Comparison of ENCODE assay signal across 8 mouse cellular contexts in the genomic region with DNA sequence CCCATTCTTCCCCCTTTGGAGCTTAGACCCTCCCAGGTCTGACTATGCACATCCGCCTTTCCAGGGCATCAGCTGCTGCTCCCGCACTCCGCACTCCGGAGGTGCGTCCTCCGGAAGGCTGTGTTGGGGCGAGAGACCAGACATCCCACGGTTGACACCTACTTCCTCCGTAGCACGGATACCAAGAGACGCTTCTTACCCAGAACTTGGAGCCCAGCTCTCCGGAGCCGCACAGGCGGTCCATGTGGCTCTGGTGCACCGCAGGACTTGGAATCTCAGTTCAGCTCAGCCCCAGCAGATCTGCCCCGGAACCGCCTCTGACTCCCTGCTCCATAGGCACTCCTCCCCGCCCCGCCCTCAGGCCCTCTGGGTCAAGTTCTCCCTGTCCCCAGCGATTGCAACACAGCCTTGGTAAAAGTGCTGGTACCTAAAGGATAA. TPM values are rescaled to one million over a fixed set of nuclear protein-coding genes. Genes with fewer than 3 reads are reported as not detected.
DNase-seq lines count a peak whose midpoint lies in the region; ATAC-seq and TF ChIP-seq lines count a peak whose summit lies in the region.

A gene (minus strand): TSS at position 326 of the 438 bp plus-strand sequence.

- H3K9ac ChIP-seq in heart, embryonic 11.5 days (ENCODE audit: low read depth, low read length), result peak within 1 kb of the TSS; percentile 39; the same call in 1 of the 2 replicates
- H3K9ac ChIP-seq in lung, embryonic 16.5 days (ENCODE audit: low read length), result peak within 1 kb of the TSS; percentile 58

- H3K36me3 ChIP-seq in heart, embryonic 11.5 days (ENCODE audit: control insufficient read depth, insufficient read depth, low read length), result no peaks in the 10 kb centered on the region
- H3K36me3 ChIP-seq in lung, embryonic 16.5 days (ENCODE audit: control insufficient read depth, insufficient read depth, low read length), result no peaks in the 10 kb centered on the region

- H3K27me3 ChIP-seq in heart, embryonic 11.5 days (ENCODE audit: control insufficient read depth, insufficient read depth, low read length), result peaks cover 15% of the 10 kb centered on the region
- H3K27me3 ChIP-seq in lung, embryonic 16.5 days (ENCODE audit: control insufficient read depth, insufficient read depth, low read depth, low read length), result peaks cover 4% of the 10 kb centered on the region; the same call in 1 of the 2 replicates

- DNase-seq in T-cell, adult 2 months (ENCODE audit: low spot score), result peak; percentile 56
- peak; percentile 31 for DNase-seq in embryo, embryonic 10 days (ENCODE audit: low spot score)
- peak; percentile 35 for DNase-seq in kidney, adult 9 months
- DNase-seq in frontal cortex, postnatal 10 days (ENCODE audit: low spot score in 2 of 2), result no peak

- no peak for ATAC-seq in heart, embryonic 11.5 days (replicated peaks; ENCODE audit: insufficient number of reproducible peaks, low FRiP score, low TSS enrichment)
- ATAC-seq in lung, embryonic 16.5 days (ENCODE audit: low read depth), result peak; percentile 51; the same call in 1 of the 2 replicates
- ATAC-seq in cerebellum, adult (ENCODE audit: insufficient number of reproducible peaks, low FRiP score, low TSS enrichment), result no peak

- H3K27ac ChIP-seq in heart, embryonic 11.5 days (ENCODE audit: low read depth, low read length), result no peak within 1 kb of the TSS
- no peak within 1 kb of the TSS for H3K27ac ChIP-seq in lung, embryonic 16.5 days (ENCODE audit: low read length)
- H3K27ac ChIP-seq in olfactory bulb, adult 2 months (ENCODE audit: insufficient read depth, low read depth, low read length), result no peak within 1 kb of the TSS

- TF ChIP-seq CTCF in olfactory bulb, adult 2 months (IDR thresholded peaks at IDR 0.05; ENCODE audit: insufficient read depth, low read depth, low read length), result no peak

- TF ChIP-seq POLR2A in olfactory bulb, adult 2 months (IDR thresholded peaks at IDR 0.05; ENCODE audit: insufficient read depth, low read depth, low read length), result no peak

- no peaks in the 10 kb centered on the region for H3K9me3 ChIP-seq in heart, embryonic 11.5 days (replicated peaks; ENCODE audit: control insufficient read depth, low read length)
- no peaks in the 10 kb centered on the region for H3K9me3 ChIP-seq in lung, embryonic 16.5 days (ENCODE audit: control insufficient read depth, low read length)

- H3K4me1 ChIP-seq in heart, embryonic 11.5 days (ENCODE audit: control insufficient read depth, insufficient read depth, low read length), result peaks cover 6% of the 10 kb centered on the region; the same call in 1 of the 2 replicates
- H3K4me1 ChIP-seq in lung, embryonic 16.5 days (replicated peaks; ENCODE audit: control insufficient read depth, insufficient read depth, low read length), result peaks cover 5% of the 10 kb centered on the region
- peaks cover 6% of the 10 kb centered on the region; the same call in 1 of the 2 replicates for H3K4me1 ChIP-seq in olfactory bulb, adult 2 months (ENCODE audit: control insufficient read depth, insufficient read depth, low read length)

- H3K4me3 ChIP-seq in heart, embryonic 11.5 days (ENCODE audit: low read depth, low read length), result peak within 1 kb of the TSS; percentile 39
- H3K4me3 ChIP-seq in lung, embryonic 16.5 days (ENCODE audit: low read length), result peak within 1 kb of the TSS; percentile 43
- H3K4me3 ChIP-seq in olfactory bulb, adult 2 months (ENCODE audit: insufficient read depth, low read depth, low read length), result peak within 1 kb of the TSS; percentile 23; the same call in 1 of the 2 replicates

- peak within 1 kb of the TSS; percentile 69 for H3K4me2 ChIP-seq in heart, embryonic 11.5 days
- H3K4me2 ChIP-seq in lung, embryonic 16.5 days (ENCODE audit: low read depth, low read length), result peak within 1 kb of the TSS; percentile 66

- WGBS in heart, embryonic 11.5 days (ENCODE audit: insufficient replicate concordance), result 5% methylated on average over 20 of the region's 20 CpGs
- 7% methylated on average over 20 of the region's 20 CpGs for WGBS in lung, embryonic 16.5 days
- WGBS in olfactory bulb, adult 2 months, result 19% methylated on average over 20 of the region's 20 CpGs

RNA-seq across cellular contexts. Expression of the gene that starts here (rescaled TPM):
- 0.34 and 0.96 TPM in 2 replicates for polyA plus RNA-seq in heart, embryonic 11.5 days (2014; fragmentation: Nextera tagmentation; extraction: Ambion mirVana)
- 4.0 and 5.0 TPM in 2 replicates for polyA plus RNA-seq in lung, embryonic 16.5 days (2015; fragmentation: Nextera tagmentation; extraction: Ambion mirVana)
- polyA plus RNA-seq in olfactory bulb, adult 2 months (2012; ENCODE audit: insufficient read depth, insufficient read length, low replicate concordance, missing spikeins), result not detected in 2 replicates

Comparison
In these comparisons a context has a peak if more than half of its experiments do, and no peak if none do; other contexts are left out.
1. DNase-seq: peak in T-cell, adult 2 months (single experiment), embryo, embryonic 10 days (single experiment) and kidney, adult 9 months (single experiment); none in frontal cortex, postnatal 10 days (0 of 2).
2. Peak in every context shown above with its lines, with median percentiles within 50 percentile points of each other: H3K4me3 ChIP-seq.